Mouse (Mus musculus): ENCODE data around the gene Mettl13. TPM values are rescaled to one million over a fixed set of nuclear protein-coding genes. Genes with fewer than 3 reads are reported as not detected.

Mettl13 gene
- total RNA-seq, 1 experiment from 2014 or later = 15.8 TPM

DNA sequence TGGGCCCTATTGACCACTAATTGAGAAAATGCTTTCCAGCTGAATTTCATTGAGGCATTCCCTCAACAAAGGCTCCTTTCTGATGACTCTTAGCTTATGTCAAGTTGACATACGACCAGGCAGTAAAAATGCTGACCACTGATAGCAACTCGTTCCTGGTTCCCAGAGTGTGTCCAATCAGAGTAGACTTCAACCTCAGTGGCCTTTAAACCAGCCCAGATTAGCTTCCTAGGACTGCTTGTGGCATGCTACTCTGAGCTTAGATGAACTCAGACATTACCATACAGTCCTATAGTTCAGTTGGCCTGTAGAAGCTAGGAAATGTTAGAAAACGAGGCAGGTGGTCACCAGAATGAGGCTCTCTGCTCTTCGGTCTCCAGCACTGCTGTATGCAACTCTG is 16.0 kb downstream of the Mettl13 start:
- DNase-seq = no peak

DNA sequence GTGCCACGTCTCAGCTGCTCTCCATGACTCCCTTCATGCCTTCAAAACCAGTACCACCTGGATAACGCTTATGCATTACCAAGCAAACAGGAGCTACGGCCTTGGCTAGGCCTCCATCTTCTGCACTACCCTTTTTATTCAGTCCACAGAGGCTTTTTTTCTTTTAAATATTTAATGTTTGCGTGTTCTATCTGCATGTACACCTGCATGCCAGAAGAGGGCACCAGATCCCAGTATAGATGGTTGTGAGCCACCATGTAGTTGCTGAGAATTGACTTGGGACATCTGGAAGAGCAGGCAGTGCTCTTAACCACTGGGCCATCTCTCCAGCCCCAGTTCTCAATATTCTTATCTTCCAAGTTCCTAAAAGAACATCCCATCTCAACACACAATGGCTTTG is 16.8 kb downstream of the Mettl13 start:
- DNase-seq = no peak

DNA sequence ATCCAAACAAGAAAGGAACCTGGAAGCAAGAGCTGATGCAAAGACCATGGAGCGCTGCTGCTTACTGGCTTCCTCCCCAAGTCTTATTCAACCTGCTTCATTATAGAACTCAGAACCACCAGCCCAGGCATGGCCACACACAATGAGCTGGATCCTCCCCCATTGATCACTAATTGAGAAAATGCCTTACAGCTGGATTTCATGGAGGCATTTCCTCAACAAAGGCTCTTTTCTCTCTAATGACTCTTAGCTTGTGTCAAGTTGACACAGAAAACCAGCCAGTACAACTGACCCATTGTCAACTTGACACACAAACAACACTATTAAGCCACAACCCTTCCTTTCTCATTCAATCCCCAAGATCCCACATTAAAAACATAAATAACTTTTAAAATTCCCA is 17.7 kb downstream of the Mettl13 start:
- DNase-seq = no peak

DNA sequence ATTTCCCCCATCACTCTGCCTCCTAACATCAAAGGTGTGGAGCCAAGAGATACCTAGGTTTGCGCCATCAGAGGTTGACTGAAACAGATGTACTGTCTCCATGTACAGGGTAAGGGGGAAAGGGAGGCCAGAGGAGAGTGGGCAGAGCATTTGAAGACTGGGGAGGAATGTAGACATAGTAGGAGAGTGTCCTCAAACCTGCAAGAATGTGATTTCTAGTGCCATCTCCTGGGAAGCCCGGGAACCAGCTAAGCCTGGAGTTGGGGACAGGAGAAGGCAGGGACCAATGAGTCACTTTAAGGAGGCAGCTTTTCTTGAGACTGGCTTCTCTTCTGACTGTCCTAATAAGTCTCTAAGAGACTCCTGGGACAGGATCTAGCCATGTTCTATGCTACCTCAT is 18.7 kb downstream of the Mettl13 start:
- DNase-seq = no peak

DNA sequence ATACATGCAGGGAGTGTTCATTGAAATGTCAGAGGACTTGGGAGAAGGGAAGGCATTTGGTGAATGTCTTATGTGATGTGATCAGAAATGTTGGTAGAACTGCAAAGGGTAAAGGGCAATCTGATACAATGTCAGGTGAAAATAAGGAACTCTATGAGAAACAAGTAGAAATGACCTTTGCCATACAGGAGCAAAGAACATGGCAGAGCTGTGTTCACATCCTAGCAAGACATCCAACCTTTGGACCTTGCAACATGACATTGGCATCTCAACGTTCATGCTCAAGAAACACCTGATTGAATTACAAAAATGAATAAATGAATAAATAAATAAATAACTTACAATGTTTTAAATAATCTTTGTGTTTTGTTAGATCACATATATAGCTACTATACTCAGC is 33.2 kb downstream of the Mettl13 start:
- DNase-seq = no peak

DNA sequence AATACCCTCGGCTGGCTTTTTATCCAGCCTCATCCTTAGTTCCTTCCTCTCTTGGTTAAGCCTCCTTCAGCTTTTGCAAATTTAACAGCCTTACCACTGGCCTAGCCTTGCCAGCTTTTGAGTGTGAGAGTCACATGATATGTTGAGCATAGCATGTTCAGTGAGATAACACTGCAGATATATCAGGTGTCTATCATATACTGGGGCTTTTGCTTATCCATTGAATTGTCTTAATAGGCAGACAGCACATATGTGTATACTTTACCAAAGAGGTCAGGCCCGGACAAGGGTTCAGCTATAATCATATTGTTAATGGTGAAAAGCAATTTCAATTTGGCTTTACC is 38.4 kb downstream of the Mettl13 start:
- no peak for DNase-seq

DNA sequence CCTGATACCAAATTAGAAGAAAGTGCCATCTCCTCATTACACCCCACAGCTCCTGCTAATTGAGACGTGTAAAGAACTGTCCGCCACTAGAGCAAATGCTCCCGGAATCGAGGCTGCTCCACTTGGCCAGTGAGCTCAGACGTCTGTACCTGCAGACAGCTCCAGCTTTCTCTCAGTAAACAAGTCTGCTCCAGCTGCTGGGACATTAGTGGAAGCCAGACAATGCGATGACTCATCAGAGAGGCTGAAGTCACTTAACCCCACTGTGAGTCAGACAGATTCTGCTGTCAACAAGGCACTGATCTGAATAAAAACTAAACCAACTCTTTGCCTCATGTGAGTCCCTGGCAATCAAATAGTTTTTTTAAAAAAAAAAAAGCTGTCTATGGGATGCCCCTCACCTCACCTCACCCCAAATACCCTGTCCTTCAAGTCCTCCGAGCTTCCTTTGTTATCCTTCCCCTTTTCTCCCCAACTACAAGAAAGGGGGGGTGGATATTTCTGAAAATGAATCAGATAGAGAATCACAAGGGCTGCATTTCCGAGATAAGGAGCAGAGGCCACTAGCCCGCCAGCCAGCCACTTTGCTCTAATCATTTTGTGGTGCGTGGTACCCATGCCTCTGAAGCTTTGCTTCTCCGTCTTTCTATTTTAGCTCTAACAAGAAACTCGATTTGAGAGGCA is 38.9 kb downstream of the Mettl13 start:
- DNase-seq = peak; percentile 28

DNA sequence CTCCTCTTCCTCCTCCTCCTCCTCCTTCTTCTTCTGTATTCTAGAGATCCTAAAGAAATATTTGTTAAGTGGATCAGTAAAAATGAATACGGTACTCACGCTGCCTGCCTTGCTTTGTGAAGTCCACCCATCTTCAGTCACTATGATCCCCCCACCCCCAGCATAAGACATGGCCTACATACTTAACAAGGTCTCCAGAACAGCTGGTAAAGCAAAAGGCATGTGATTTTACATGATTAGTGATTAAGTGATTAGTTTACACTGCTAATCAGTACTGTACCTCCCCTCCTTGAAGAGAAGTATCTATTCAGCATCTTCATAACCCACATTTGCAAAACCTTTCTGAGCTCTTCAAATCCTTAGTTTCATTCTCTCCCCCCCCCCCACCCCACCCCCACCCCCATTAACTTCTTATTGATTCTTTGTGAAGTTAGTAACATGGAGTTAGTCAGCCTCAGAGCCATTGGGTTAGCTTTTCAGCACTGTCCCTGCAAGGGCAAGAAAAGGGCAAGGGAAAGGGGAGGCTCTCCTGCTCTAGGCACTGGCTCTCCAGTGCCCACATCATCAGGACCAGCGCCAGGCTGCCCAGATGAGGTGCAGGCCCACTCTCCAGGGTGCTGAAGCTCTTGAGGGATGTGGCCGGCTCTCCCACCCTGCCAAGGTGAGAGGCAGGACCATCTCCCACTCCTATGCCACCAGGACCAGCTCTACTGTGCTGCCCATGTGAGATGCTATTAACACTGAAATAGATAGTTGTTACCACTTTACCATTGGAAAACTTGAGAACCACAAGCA is 39.9 kb downstream of the Mettl13 start:
- no peak for DNase-seq

DNA sequence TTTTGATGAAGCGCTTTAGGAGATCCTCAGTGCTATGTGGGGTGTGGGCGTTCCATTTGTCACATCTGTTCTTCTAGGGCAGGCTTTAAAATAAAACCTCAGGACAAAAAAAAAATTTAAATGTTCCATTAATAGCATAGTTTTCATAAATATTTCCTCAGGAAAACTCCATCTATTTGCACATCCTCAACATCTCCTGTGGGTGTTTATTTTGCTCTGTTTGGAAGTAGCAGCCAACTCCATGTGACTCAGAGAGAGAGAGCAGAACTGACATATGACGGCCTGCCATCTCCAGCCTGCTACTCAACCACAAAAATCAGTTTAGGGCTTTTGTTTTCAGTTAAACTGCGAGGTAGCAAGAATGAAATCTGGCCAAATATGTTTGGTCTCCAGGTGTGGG is 41.8 kb downstream of the Mettl13 start:
- DNase-seq = no peak

DNA sequence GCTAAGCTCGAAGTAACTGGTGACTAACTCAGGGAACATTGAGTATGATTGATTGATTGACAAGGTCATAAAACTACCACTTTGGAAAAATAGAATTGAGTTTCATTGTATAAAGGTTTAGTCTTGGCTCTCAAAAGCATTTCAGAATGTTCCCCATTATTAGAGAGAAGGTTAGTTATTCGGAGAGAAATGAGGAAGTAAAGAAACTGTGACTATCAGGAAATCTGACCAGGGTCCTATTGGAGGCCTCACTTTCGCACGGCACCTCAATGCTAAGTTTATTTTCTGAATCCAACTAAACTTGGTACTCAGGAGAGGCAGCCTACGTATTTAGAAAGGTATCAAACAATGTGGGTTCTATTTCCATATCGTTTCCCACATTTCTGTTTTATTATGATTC is 42.7 kb downstream of the Mettl13 start:
- DNase-seq = no peak

Other genes starting within 250 kb of the Mettl13 start
- gene Dnm3, start 70.5 kb downstream of the Mettl13 start, total RNA-seq (2021) = 13.4 and 14.4 TPM in 2 replicates
- 38.0 and 38.6 TPM in 2 replicates for gene Vamp4, start 22.0 kb upstream of the Mettl13 start, total RNA-seq (2021)
- gene Myoc, start 90.6 kb upstream of the Mettl13 start, total RNA-seq (2021) = 1.2 and 1.9 TPM in 2 replicates
- not detected in 2 replicates for gene Myocos, start 109.7 kb upstream of the Mettl13 start, total RNA-seq (2021)
- gene Prrc2c, start 192.0 kb upstream of the Mettl13 start, total RNA-seq (2021) = 139 and 183 TPM in 2 replicates

Data from adrenal gland, postnatal 25 days (tissue).